ENCODE assay signal across 33 mouse cellular contexts in the genomic region with DNA sequence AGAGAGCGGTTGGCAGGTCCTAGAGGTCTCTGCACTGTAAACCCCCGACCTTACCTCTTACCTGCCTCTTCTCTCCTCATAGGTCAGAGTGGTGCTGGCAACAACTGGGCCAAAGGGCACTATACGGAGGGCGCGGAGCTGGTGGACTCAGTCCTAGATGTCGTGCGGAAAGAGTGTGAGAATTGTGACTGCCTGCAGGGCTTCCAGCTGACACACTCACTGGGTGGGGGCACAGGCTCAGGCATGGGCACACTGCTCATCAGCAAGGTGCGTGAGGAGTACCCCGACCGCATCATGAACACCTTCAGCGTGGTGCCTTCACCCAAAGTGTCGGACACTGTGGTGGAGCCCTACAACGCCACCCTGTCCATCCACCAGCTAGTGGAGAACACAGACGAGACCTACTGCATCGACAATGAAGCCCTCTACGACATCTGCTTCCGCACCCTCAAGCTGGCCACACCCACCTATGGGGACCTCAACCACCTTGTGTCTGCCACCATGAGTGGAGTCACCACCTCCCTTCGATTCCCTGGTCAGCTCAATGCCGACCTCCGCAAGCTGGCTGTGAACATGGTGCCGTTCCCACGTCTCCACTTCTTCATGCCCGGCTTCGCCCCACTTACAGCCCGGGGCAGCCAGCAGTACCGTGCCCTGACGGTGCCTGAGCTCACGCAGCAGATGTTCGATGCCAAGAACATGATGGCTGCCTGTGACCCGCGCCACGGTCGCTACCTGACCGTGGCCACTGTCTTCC. TPM values are rescaled to one million over a fixed set of nuclear protein-coding genes. Genes with fewer than 3 reads are reported as not detected.
DNase-seq lines count a peak whose midpoint lies in the region; ATAC-seq and TF ChIP-seq lines count a peak whose summit lies in the region.
"Had no signal": no experiment of that assay in that cellular context is flagged by ENCODE, and none has a peak within 500 bp of the region (broad histone marks: within the 10 kb centered on the region; RNA-seq: fewer than 3 reads in every experiment).

No protein-coding gene starts in this region.

- H3K27ac ChIP-seq in gastrocnemius, adult 2 months = no peak overlapping the region
- H3K27ac ChIP-seq in kidney, embryonic 16.5 days (ENCODE audit: low read length) = no peak overlapping the region
- no peak overlapping the region for H3K27ac ChIP-seq in forebrain, embryonic 16.5 days (ENCODE audit: low read length)
- H3K27ac ChIP-seq: embryonic facial prominence, embryonic 13.5 days; heart, embryonic 13.5 days; neural tube, embryonic 12.5 days; stomach, embryonic 15.5 days had no signal

- H3K4me3 ChIP-seq in gastrocnemius, adult 2 months = no peak overlapping the region
- H3K4me3 ChIP-seq in kidney, embryonic 16.5 days (ENCODE audit: low read length) = no peak overlapping the region
- H3K4me3 ChIP-seq in forebrain, embryonic 16.5 days (replicated peaks; ENCODE audit: low read length) = no peak overlapping the region
- H3K4me3 ChIP-seq: embryonic facial prominence, embryonic 13.5 days; erythroblast, embryonic 14.5 days; heart, embryonic 13.5 days; neural tube, embryonic 12.5 days; stomach, embryonic 15.5 days had no signal

- DNase-seq in gastrocnemius, adult 2 months = peak; percentile 10
- DNase-seq in gastrocnemius, postnatal 10 days = no peak
- no peak for DNase-seq in kidney, postnatal 25 days
- DNase-seq in ES-CJ7 (ENCODE audit: low read depth, low spot score) = peak; percentile 9
- no peak for DNase-seq in adrenal gland, adult 18-20 months (ENCODE audit: low spot score in 2 of 2)
- no peak for DNase-seq in gastrocnemius, adult 8-10 months (ENCODE audit: low spot score in 2 of 2)
- DNase-seq: adrenal gland, postnatal 14 days; cerebellum, adult 8-10 months; cerebellum, postnatal 36 days; embryo, embryonic 11 days; gastrocnemius, postnatal 14 days; heart, adult 18-20 months; heart, postnatal 14 days; kidney, adult 2 months; kidney, postnatal 10 days; lung, postnatal 4 days; right cerebral cortex, adult 18-20 months; right cerebral cortex, postnatal 4 days; thymus, adult 18-20 months; thymus, postnatal 4 days had no signal

- H3K27me3 ChIP-seq in kidney, embryonic 16.5 days (ENCODE audit: insufficient read depth, low read length) = no peaks in the 10 kb centered on the region
- H3K27me3 ChIP-seq in forebrain, embryonic 16.5 days (replicated peaks; ENCODE audit: control insufficient read depth, insufficient read depth, low read length) = no peaks in the 10 kb centered on the region
- H3K27me3 ChIP-seq: CH12.LX; embryonic facial prominence, embryonic 13.5 days; neural tube, embryonic 12.5 days; stomach, embryonic 15.5 days had no signal

- no peak for TF ChIP-seq CTCF in gastrocnemius, adult 2 months (IDR thresholded peaks at IDR 0.05)

- H3K4me1 ChIP-seq in kidney, embryonic 16.5 days (ENCODE audit: insufficient read depth, low read length) = no peaks in the 10 kb centered on the region
- peaks cover 19% of the 10 kb centered on the region for H3K4me1 ChIP-seq in forebrain, embryonic 16.5 days (replicated peaks; ENCODE audit: control insufficient read depth, insufficient read depth, low read length)

- no peak overlapping the region for H3K9ac ChIP-seq in kidney, embryonic 16.5 days (replicated peaks; ENCODE audit: low read length)
- no peak overlapping the region for H3K9ac ChIP-seq in forebrain, embryonic 16.5 days (replicated peaks; ENCODE audit: low read depth, low read length)
- H3K9ac ChIP-seq: embryonic facial prominence, embryonic 13.5 days; heart, embryonic 13.5 days; neural tube, embryonic 12.5 days; stomach, embryonic 15.5 days had no signal

- 92% methylated on average over 34 of the region's 34 CpGs for WGBS in kidney, embryonic 16.5 days
- WGBS in forebrain, embryonic 16.5 days = 93% methylated on average over 34 of the region's 34 CpGs

- H3K36me3 ChIP-seq in kidney, embryonic 16.5 days (ENCODE audit: insufficient read depth, low read length) = no peaks in the 10 kb centered on the region
- H3K36me3 ChIP-seq in forebrain, embryonic 16.5 days (ENCODE audit: control insufficient read depth, insufficient read depth) = peaks cover 35% of the 10 kb centered on the region
- H3K36me3 ChIP-seq: heart, embryonic 13.5 days; stomach, embryonic 15.5 days had no signal

- H3K4me2 ChIP-seq in kidney, embryonic 16.5 days (replicated peaks; ENCODE audit: low read depth, low read length) = no peak overlapping the region
- H3K4me2 ChIP-seq in forebrain, embryonic 16.5 days (ENCODE audit: low read length) = no peak overlapping the region
- H3K4me2 ChIP-seq: embryonic facial prominence, embryonic 13.5 days; heart, embryonic 13.5 days; neural tube, embryonic 12.5 days; stomach, embryonic 15.5 days had no signal

- intact Hi-C loops in gastrocnemius, adult 2 months (cut with DNase I) = loop anchor here (1.0 kb wide), 1 partner anchor 100 kb away; no protein-coding TSS in a partner anchor

- peak; percentile 15; the same call in 1 of the 2 replicates for ATAC-seq in kidney, embryonic 16.5 days (ENCODE audit: low FRiP score, low TSS enrichment)
- 0 out of 2 replicates have a peak, but pooled peaks have one; percentile 29 for ATAC-seq in forebrain, embryonic 16.5 days

- no peaks in the 10 kb centered on the region for H3K9me3 ChIP-seq in kidney, embryonic 16.5 days (ENCODE audit: low read length)
- H3K9me3 ChIP-seq in forebrain, embryonic 16.5 days (ENCODE audit: control insufficient read depth, low read length) = no peaks in the 10 kb centered on the region
- H3K9me3 ChIP-seq: embryonic facial prominence, embryonic 13.5 days; heart, embryonic 13.5 days; neural tube, embryonic 12.5 days; stomach, embryonic 15.5 days had no signal

RNA-seq across cellular contexts. Expression of gene Def8, which starts 2.6 kb away (rescaled TPM):
- total RNA-seq in gastrocnemius, adult 2 months (2021) = 10 to 100 TPM; 38.5 to 39.1 TPM
- total RNA-seq in gastrocnemius, postnatal 10 days (2021) = 10 to 100 TPM; 35.8 to 37.6 TPM
- 43.7 and 44.4 TPM in 2 replicates for polyA plus RNA-seq in kidney, embryonic 16.5 days (2015; fragmentation: Nextera tagmentation; extraction: Ambion mirVana)
- polyA plus RNA-seq in forebrain, embryonic 16.5 days (2015; fragmentation: Nextera tagmentation; extraction: Ambion mirVana) = 43.9 and 48.3 TPM in 2 replicates
- total RNA-seq in adrenal gland, adult 18-20 months (2021) = 10 to 100 TPM; 22.9 to 24.4 TPM
- total RNA-seq in gastrocnemius, adult 8-10 months (2022) = 10 to 100 TPM; 36.9 to 47.1 (median 38.2) TPM

RNA-seq across cellular contexts. Expression of gene Tubb3, which starts 9.5 kb away (rescaled TPM):
- total RNA-seq in gastrocnemius, adult 2 months (2021) = not detected
- total RNA-seq in gastrocnemius, postnatal 10 days (2021) = 1 to 10 TPM; 1.8 to 1.9 TPM
- 4.8 and 11.2 TPM in 2 replicates for polyA plus RNA-seq in kidney, embryonic 16.5 days (2015; fragmentation: Nextera tagmentation; extraction: Ambion mirVana)
- 1,828 and 2,004 TPM in 2 replicates for polyA plus RNA-seq in forebrain, embryonic 16.5 days (2015; fragmentation: Nextera tagmentation; extraction: Ambion mirVana)
- total RNA-seq in adrenal gland, adult 18-20 months (2021) = 1 to 10 TPM; 2.0 to 8.2 TPM
- total RNA-seq in gastrocnemius, adult 8-10 months (2022) = under 1 TPM in 2 of 4 experiments, not detected in 2; 0.17 to 0.24 TPM
- total RNA-seq: liver, adult 2 months had no signal
- polyA plus RNA-seq: liver, adult 2 months had no signal

RNA-seq across cellular contexts. Expression of gene Mc1r, which starts 13.8 kb away (rescaled TPM):
- not detected for total RNA-seq in gastrocnemius, adult 2 months (2021)
- not detected for total RNA-seq in gastrocnemius, postnatal 10 days (2021)
- polyA plus RNA-seq in kidney, embryonic 16.5 days (2015; fragmentation: Nextera tagmentation; extraction: Ambion mirVana) = not detected in 2 replicates
- polyA plus RNA-seq in forebrain, embryonic 16.5 days (2015; fragmentation: Nextera tagmentation; extraction: Ambion mirVana) = 0.09 and 0.12 TPM in 2 replicates
- not detected for total RNA-seq in adrenal gland, adult 18-20 months (2021)
- under 1 TPM in 1 of 4 experiments, not detected in 3; 0.08 TPM for total RNA-seq in gastrocnemius, adult 8-10 months (2022)
- total RNA-seq: adrenal gland, postnatal 14 days; gastrocnemius, postnatal 14 days; heart, adult 18-20 months; heart, postnatal 14 days; left cerebral cortex, postnatal 10 days; liver, adult 2 months had no signal
- polyA plus RNA-seq: heart, embryonic 13.5 days; kidney, adult 2 months; limb, embryonic 11.5 days; liver, adult 2 months; liver, embryonic 16.5 days; lung, embryonic 16.5 days; stomach, embryonic 15.5 days had no signal

RNA-seq across cellular contexts. Expression of gene Tcf25, which starts 47.1 kb away (rescaled TPM):
- 100 to 1,000 TPM; 134 to 140 TPM for total RNA-seq in gastrocnemius, adult 2 months (2021)
- total RNA-seq in gastrocnemius, postnatal 10 days (2021) = 100 to 1,000 TPM; 144 to 157 TPM
- 168 and 175 TPM in 2 replicates for polyA plus RNA-seq in kidney, embryonic 16.5 days (2015; fragmentation: Nextera tagmentation; extraction: Ambion mirVana)
- polyA plus RNA-seq in forebrain, embryonic 16.5 days (2015; fragmentation: Nextera tagmentation; extraction: Ambion mirVana) = 283 and 303 TPM in 2 replicates
- 100 to 1,000 TPM; 218 to 255 TPM for total RNA-seq in adrenal gland, adult 18-20 months (2021)
- 100 to 1,000 TPM; 125 to 155 (median 141) TPM for total RNA-seq in gastrocnemius, adult 8-10 months (2022)

RNA-seq across cellular contexts. Expression of gene Afg3l1, which starts 57.0 kb away (rescaled TPM):
- total RNA-seq in gastrocnemius, adult 2 months (2021) = 10 to 100 TPM; 37.5 to 44.5 TPM
- 10 to 100 TPM; 34.3 to 37.5 TPM for total RNA-seq in gastrocnemius, postnatal 10 days (2021)
- 59.4 and 65.9 TPM in 2 replicates for polyA plus RNA-seq in kidney, embryonic 16.5 days (2015; fragmentation: Nextera tagmentation; extraction: Ambion mirVana)
- polyA plus RNA-seq in forebrain, embryonic 16.5 days (2015; fragmentation: Nextera tagmentation; extraction: Ambion mirVana) = 52.3 and 54.4 TPM in 2 replicates
- 10 to 100 TPM; 62.6 to 71.1 TPM for total RNA-seq in adrenal gland, adult 18-20 months (2021)
- total RNA-seq in gastrocnemius, adult 8-10 months (2022) = 10 to 100 TPM; 45.0 to 48.8 (median 47.8) TPM

Comparison
In these comparisons a context has a peak if more than half of its experiments do, and no peak if none do; other contexts are left out.
1. DNase-seq: peak in gastrocnemius, adult 2 months (single experiment) and ES-CJ7 (single experiment); none in gastrocnemius, postnatal 10 days (single experiment), kidney, postnatal 25 days (0 of 2), adrenal gland, adult 18-20 months (0 of 2) and gastrocnemius, adult 8-10 months (0 of 2).